Mouse (Mus musculus): ENCODE data around the gene Kbtbd2. TPM values are rescaled to one million over a fixed set of nuclear protein-coding genes. Genes with fewer than 3 reads are reported as not detected.

Kbtbd2 gene
- total and polyA plus RNA-seq, 3 experiments: 9.3 to 34.2 (median 11.0) TPM

GRCm38 (mm10) chr6:56797311-56798151 lies at the start of gene Kbtbd2 (continued):
- 0 out of 2 replicates have a peak, but pooled peaks have one; percentile 3 for TF ChIP-seq BHLHE40 (IDR thresholded peaks at IDR 0.05; ENCODE audit: low read depth, low read length)

- no peak overlapping the region for H3K27ac ChIP-seq (ENCODE audit: insufficient read depth, low read depth)
Observed at GRCm38 (mm10) chr6:56844365-56844764, 46.8 kb upstream of the Kbtbd2 start.

GRCm38 (mm10) chr6:56843229-56843628 lies 45.6 kb upstream of the Kbtbd2 start:
- no peaks in the 10 kb centered on the region for H3K79me2 ChIP-seq (replicated peaks; ENCODE audit: control insufficient read depth, extremely low read depth, insufficient read depth, poor library complexity, severe bottlenecking)
- dilution Hi-C loops (cut with MboI; ENCODE audit: extremely low pct_ligation_motif_present, extremely low pct_unique_long_range_greater_than_20kb, low sequenced_read_pairs) (no loop called here), in situ Hi-C loops (cut with MboI; ENCODE audit: low pct_ligation_motif_present, low pct_unique_long_range_greater_than_20kb, low sequenced_read_pairs) (loop anchor here (25.0 kb wide), 1 partner anchor 269 kb away; the partner anchor contains the start of gene Vmn1r10)
- DNase-seq (ENCODE audit: extremely low read depth): no peak
- no peaks in the 10 kb centered on the region for H3K36me3 ChIP-seq (replicated peaks in 1 of 2; ENCODE audit: control insufficient read depth in 1 of 2, insufficient read depth in 1 of 2, low read length in 1 of 2)
- TF ChIP-seq MYC (IDR thresholded peaks at IDR 0.05; ENCODE audit: low read depth, low read length): no peak
- TF ChIP-seq POLR2A (IDR thresholded peaks at IDR 0.05; ENCODE audit: low read depth, low read length): no peak
- no peak for TF ChIP-seq HCFC1 (IDR thresholded peaks at IDR 0.05; ENCODE audit: low read depth, low read length)
- TF ChIP-seq TBP (conservative IDR thresholded peaks at IDR 0.05; ENCODE audit: low read depth, low read length): no peak
- no peak for TF ChIP-seq KAT2A (IDR thresholded peaks at IDR 0.05; ENCODE audit: insufficient replicate concordance, low read length)
- no peak for TF ChIP-seq MEF2A (IDR thresholded peaks at IDR 0.05; ENCODE audit: borderline replicate concordance, low read depth, low read length)
- no peak for TF ChIP-seq SMC3 (IDR thresholded peaks at IDR 0.05; ENCODE audit: low read depth, low read length)
- no peak for TF ChIP-seq IRF4 (IDR thresholded peaks at IDR 0.05; ENCODE audit: low read depth, low read length)
- TF ChIP-seq GABPA (IDR thresholded peaks at IDR 0.05; ENCODE audit: insufficient replicate concordance, low read depth, low read length): no peak
- no peak for TF ChIP-seq RAD21 (IDR thresholded peaks at IDR 0.05; ENCODE audit: low read depth, low read length)
- no peak for TF ChIP-seq NRF1 (IDR thresholded peaks at IDR 0.05; ENCODE audit: low read depth, low read length)
- TF ChIP-seq POLR2AphosphoS2 (IDR thresholded peaks at IDR 0.05; ENCODE audit: low read depth, low read length): no peak
- no peak for TF ChIP-seq MAZ (IDR thresholded peaks at IDR 0.05; ENCODE audit: low read depth, low read length)
- no peak for TF ChIP-seq ZKSCAN1 (IDR thresholded peaks at IDR 0.05; ENCODE audit: borderline replicate concordance, low read depth, low read length)
- no peak for TF ChIP-seq EP300 (IDR thresholded peaks at IDR 0.05; ENCODE audit: low read length)
- TF ChIP-seq RCOR1 (conservative IDR thresholded peaks at IDR 0.05; ENCODE audit: low read depth, low read length): no peak
- no peak for TF ChIP-seq ZMIZ1 (IDR thresholded peaks at IDR 0.05; ENCODE audit: low read depth, low read length)
- TF ChIP-seq MAFK (IDR thresholded peaks at IDR 0.05; ENCODE audit: insufficient replicate concordance, low read length): no peak
- H3K4me2 ChIP-seq (ENCODE audit: insufficient read depth, low read depth, poor library complexity, severe bottlenecking): no peak overlapping the region
- no peak overlapping the region for H3K4me3 ChIP-seq (replicated peaks in 1 of 3; ENCODE audit: low read depth in 2 of 3, low read length in 2 of 3, poor library complexity in 1 of 3)
- no peaks in the 10 kb centered on the region for H3K4me1 ChIP-seq (ENCODE audit: control insufficient read depth in 1 of 2, insufficient read depth in 2 of 2)
- H3K9me3 ChIP-seq (replicated peaks; ENCODE audit: low read length): no peaks in the 10 kb centered on the region
- no peak overlapping the region for H3K27ac ChIP-seq (ENCODE audit: insufficient read depth, low read depth)
- no peaks in the 10 kb centered on the region for H3K27me3 ChIP-seq (replicated peaks)
- no peak overlapping the region for H3K9ac ChIP-seq (ENCODE audit: insufficient read depth, low read depth)

More at GRCm38 (mm10) chr6:56844365-56844764, 46.8 kb upstream of the Kbtbd2 start:
- no peak for DNase-seq (ENCODE audit: extremely low read depth)
- TF ChIP-seq POLR2A (IDR thresholded peaks at IDR 0.05; ENCODE audit: low read depth, low read length): no peak
- TF ChIP-seq UBTF (IDR thresholded peaks at IDR 0.05; ENCODE audit: low read depth, low read length): no peak
- no peak for TF ChIP-seq USF1 (IDR thresholded peaks at IDR 0.05; ENCODE audit: low read depth, low read length)
- TF ChIP-seq EP300 (IDR thresholded peaks at IDR 0.05; ENCODE audit: low read length): no peak
- TF ChIP-seq IRF4 (IDR thresholded peaks at IDR 0.05; ENCODE audit: low read depth, low read length): no peak
- Histone ChIP-seq H3K4me3 (replicated peaks in 1 of 3; ENCODE audit: low read depth in 2 of 3, low read length in 2 of 3, poor library complexity in 1 of 3) (no peak overlapping the region), H3K4me2 (ENCODE audit: insufficient read depth, low read depth, poor library complexity, severe bottlenecking) (no peak overlapping the region), H3K9ac (ENCODE audit: insufficient read depth, low read depth) (no peak overlapping the region), H3K4me1 (ENCODE audit: control insufficient read depth in 1 of 2, insufficient read depth in 2 of 2) (no peaks in the 10 kb centered on the region), H3K27me3 (replicated peaks) (no peaks in the 10 kb centered on the region), H3K36me3 (replicated peaks in 1 of 2; ENCODE audit: control insufficient read depth in 1 of 2, insufficient read depth in 1 of 2, low read length in 1 of 2) (no peaks in the 10 kb centered on the region), H3K79me2 (replicated peaks; ENCODE audit: control insufficient read depth, extremely low read depth, insufficient read depth, poor library complexity, severe bottlenecking) (no peaks in the 10 kb centered on the region), H3K9me3 (replicated peaks; ENCODE audit: low read length) (no peaks in the 10 kb centered on the region)
- in situ Hi-C loops (cut with MboI; ENCODE audit: low pct_ligation_motif_present, low pct_unique_long_range_greater_than_20kb, low sequenced_read_pairs): loop anchor here (25.0 kb wide), 1 partner anchor 268 kb away; the partner anchor contains the start of gene Vmn1r10
- dilution Hi-C loops (cut with MboI; ENCODE audit: extremely low pct_ligation_motif_present, extremely low pct_unique_long_range_greater_than_20kb, low sequenced_read_pairs): no loop called here

Measured in CH12.LX (cell line).